Mouse (Mus musculus): ENCODE results near the gene Egfem1. TPM values are rescaled to one million over a fixed set of nuclear protein-coding genes. Genes with fewer than 3 reads are reported as not detected.

Gene Egfem1
- polyA plus RNA-seq, 1 experiment from 2014 or later: 0.99 TPM

DNA sequence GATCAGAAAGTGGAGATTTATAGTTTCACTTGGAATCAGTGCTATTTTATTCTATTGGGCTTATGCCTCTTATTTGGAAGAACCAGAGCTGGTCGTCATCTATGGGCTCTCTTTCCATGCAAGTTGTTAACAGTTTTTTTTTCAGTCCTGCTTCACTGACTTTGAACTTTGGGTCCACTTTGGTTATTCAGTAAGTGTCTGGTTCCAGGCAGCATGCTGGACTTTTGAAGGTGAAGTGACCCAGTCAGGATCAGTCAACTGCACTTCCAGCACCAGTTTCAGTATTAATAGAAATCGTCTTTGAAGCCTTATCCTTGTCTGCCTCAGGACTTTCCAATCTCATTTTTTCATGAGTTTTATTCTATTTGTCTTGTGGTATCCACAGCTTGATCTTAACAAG, 28.5 kb downstream of the Egfem1 start:
- WGBS: 78% methylated on average over 2 of the region's 2 CpGs

DNA sequence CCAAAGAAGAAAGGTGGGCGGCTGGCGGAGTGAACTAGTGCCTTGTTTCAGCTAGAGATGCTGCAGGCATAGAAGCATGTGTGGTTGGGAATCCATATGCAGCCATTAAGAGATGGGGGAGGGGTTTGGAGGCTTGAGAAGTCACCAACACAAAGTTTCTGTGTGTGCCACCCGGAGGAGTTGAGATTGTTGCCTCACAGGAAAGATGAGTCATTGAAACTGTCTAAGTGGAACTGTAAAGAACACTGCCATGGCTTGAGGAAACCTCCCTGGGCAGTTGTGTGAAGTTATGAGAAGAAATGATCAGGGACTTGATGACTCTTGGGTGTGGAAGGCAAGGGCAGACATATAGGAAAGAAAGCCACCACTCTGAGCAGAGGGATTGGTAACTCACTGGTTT, 32.7 kb downstream of the Egfem1 start:
- H3K36me3 ChIP-seq (ENCODE audit: control insufficient read depth, insufficient read depth, low read length): no peaks in the 10 kb centered on the region
- H3K27me3 ChIP-seq (replicated peaks; ENCODE audit: control insufficient read depth, insufficient read depth, low read length): no peaks in the 10 kb centered on the region
- no peak overlapping the region for H3K9ac ChIP-seq (ENCODE audit: low read length)
- no peak for DNase-seq (ENCODE audit: low spot score)
- H3K4me2 ChIP-seq (ENCODE audit: low read length): no peak overlapping the region
- no peak overlapping the region for H3K4me3 ChIP-seq (ENCODE audit: low read depth, low read length)
- ATAC-seq (replicated peaks; ENCODE audit: low FRiP score, low TSS enrichment, low read depth): no peak
- H3K4me1 ChIP-seq (replicated peaks; ENCODE audit: control insufficient read depth, insufficient read depth, low read length): no peaks in the 10 kb centered on the region
- no peak overlapping the region for H3K27ac ChIP-seq (ENCODE audit: low read depth)
- H3K9me3 ChIP-seq (ENCODE audit: control insufficient read depth, low read length): no peaks in the 10 kb centered on the region
- 89% methylated on average over 3 of the region's 3 CpGs for WGBS

More for the DNA sequence above, 28.5 kb downstream of the Egfem1 start:
- Histone ChIP-seq H3K9ac (ENCODE audit: low read length) (no peak overlapping the region), H3K27me3 (replicated peaks; ENCODE audit: control insufficient read depth, insufficient read depth, low read length) (no peaks in the 10 kb centered on the region), H3K4me1 (replicated peaks; ENCODE audit: control insufficient read depth, insufficient read depth, low read length) (no peaks in the 10 kb centered on the region), H3K4me3 (ENCODE audit: low read depth, low read length) (no peak overlapping the region), H3K4me2 (ENCODE audit: low read length) (no peak overlapping the region), H3K27ac (ENCODE audit: low read depth) (no peak overlapping the region), H3K9me3 (ENCODE audit: control insufficient read depth, low read length) (no peaks in the 10 kb centered on the region), H3K36me3 (ENCODE audit: control insufficient read depth, insufficient read depth, low read length) (no peaks in the 10 kb centered on the region)
- DNase-seq (ENCODE audit: low spot score): no peak
- ATAC-seq (replicated peaks; ENCODE audit: low FRiP score, low TSS enrichment, low read depth): no peak

DNA sequence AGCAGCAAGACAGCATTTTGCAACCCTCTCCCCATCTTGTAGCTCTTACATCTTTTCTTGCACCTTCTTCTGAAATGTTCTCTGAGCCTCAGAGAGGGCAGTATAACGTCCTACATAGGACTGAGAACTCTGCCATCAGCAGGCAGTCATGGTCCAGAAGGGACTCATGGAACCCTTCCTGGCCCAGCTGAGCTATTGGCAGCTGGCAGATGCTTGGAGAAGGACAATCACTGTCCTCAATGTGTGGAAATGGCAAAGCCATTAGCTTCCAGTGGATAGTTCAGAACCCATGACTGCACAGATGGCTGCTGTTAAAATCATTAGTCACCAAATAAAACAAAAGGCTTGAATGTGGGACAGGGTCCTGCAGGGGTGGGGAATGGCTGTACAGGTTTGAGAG, 35.6 kb downstream of the Egfem1 start:
- Histone ChIP-seq H3K9ac (ENCODE audit: low read length) (no peak overlapping the region), H3K27me3 (replicated peaks; ENCODE audit: control insufficient read depth, insufficient read depth, low read length) (no peaks in the 10 kb centered on the region), H3K9me3 (ENCODE audit: control insufficient read depth, low read length) (no peaks in the 10 kb centered on the region), H3K4me3 (ENCODE audit: low read depth, low read length) (no peak overlapping the region), H3K4me2 (ENCODE audit: low read length) (no peak overlapping the region), H3K27ac (ENCODE audit: low read depth) (no peak overlapping the region), H3K4me1 (replicated peaks; ENCODE audit: control insufficient read depth, insufficient read depth, low read length) (no peaks in the 10 kb centered on the region), H3K36me3 (ENCODE audit: control insufficient read depth, insufficient read depth, low read length) (no peaks in the 10 kb centered on the region)
- ATAC-seq (replicated peaks; ENCODE audit: low FRiP score, low TSS enrichment, low read depth): no peak
- 68% methylated on average over 1 of the region's 1 CpGs for WGBS
- DNase-seq (ENCODE audit: low spot score): no peak

DNA sequence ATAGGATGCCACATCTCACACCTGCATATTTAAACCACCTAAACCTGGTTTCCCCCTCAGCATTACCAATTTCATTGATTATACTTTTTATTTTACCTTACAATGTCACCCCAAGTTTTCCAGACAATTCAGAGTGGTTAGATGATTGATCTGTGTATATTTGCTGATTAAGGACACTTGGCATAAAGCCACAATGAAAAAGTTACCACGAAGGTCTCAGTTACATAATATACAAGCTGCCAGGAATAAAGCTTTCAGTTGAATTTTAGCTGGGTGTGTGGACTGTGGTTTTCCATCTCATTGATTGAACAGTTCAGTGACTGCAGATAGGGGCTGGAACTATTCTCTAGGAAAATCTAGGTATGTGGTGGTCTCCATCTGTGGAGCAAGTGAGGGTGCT, 40.7 kb downstream of the Egfem1 start:
- ATAC-seq (replicated peaks; ENCODE audit: low FRiP score, low TSS enrichment, low read depth) (no peak), DNase-seq (ENCODE audit: low spot score) (no peak)
- Histone ChIP-seq H3K9me3 (ENCODE audit: control insufficient read depth, low read length) (no peaks in the 10 kb centered on the region), H3K9ac (ENCODE audit: low read length) (no peak overlapping the region), H3K4me2 (ENCODE audit: low read length) (no peak overlapping the region), H3K27me3 (replicated peaks; ENCODE audit: control insufficient read depth, insufficient read depth, low read length) (no peaks in the 10 kb centered on the region), H3K27ac (ENCODE audit: low read depth) (no peak overlapping the region), H3K4me1 (replicated peaks; ENCODE audit: control insufficient read depth, insufficient read depth, low read length) (no peaks in the 10 kb centered on the region), H3K4me3 (ENCODE audit: low read depth, low read length) (no peak overlapping the region), H3K36me3 (ENCODE audit: control insufficient read depth, insufficient read depth, low read length) (no peaks in the 10 kb centered on the region)
- 65% methylated on average over 1 of the region's 1 CpGs for WGBS

DNA sequence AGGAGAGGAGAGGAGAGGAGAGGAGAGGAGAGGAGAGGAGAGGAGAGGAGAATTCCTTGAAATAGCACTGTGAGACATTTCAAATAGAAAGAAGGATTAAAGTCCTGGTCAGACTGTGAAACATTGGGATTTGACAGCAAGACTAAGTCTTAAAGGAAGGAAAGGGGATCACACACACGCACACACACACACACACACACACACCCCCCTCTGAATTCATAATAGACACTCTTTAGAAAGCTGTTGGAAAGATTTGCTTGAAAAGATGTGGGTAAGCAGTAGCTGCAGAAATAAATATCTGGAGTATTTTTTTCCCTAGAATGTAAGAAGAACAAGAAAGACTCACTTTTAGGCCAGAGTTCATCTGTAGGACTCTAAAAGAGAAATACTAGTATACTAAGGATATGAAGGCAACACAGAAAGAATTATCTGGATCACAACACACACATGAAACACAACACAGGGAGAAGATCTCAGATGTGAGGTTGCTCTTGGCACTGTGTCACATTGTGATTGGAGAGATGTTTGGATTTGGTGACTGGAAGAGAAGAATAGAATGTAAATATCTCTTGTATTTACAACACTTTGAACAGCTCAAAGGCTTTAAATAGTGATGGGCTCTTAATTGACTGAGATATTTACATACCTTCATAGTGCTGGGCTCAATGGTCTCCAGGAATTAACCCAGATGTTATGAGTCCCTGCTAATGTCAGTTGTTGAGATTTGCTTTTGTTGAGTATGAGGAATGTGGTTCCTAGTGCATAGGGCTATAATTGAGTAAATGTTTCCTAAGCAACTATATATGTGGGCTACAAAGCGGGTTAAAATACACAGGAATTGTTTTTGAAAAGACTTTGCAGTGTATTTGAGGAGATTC, 50.5 kb downstream of the Egfem1 start:
- no peak for ATAC-seq (replicated peaks; ENCODE audit: low FRiP score, low TSS enrichment, low read depth)

DNA sequence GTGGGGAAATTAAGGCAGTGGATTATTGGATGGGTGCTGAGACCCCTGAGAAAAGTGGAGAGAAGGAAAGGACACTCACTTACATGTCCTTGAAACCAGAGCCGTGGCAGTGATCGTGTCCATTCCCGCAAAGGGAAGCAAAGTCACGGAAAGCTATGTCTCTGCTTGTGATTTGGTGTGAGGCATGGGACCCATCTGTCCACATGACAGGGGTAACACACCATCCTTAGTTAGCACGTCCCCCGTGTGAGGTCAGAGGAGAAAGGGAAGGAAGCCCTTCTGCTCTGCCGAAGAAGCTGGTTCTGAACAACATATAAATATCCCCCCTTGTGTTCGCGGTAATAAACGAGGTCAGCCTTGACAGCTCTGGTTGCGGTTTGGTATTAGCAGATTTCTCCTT, 52.7 kb downstream of the Egfem1 start:
- no peak overlapping the region for H3K9ac ChIP-seq (ENCODE audit: low read length)
- no peak overlapping the region for H3K4me3 ChIP-seq (ENCODE audit: low read depth, low read length)
- no peak for DNase-seq (ENCODE audit: low spot score)
- no peak for ATAC-seq (replicated peaks; ENCODE audit: low FRiP score, low TSS enrichment, low read depth)
- H3K27me3 ChIP-seq (replicated peaks; ENCODE audit: control insufficient read depth, insufficient read depth, low read length): no peaks in the 10 kb centered on the region
- no peaks in the 10 kb centered on the region for H3K36me3 ChIP-seq (ENCODE audit: control insufficient read depth, insufficient read depth, low read length)
- peak overlapping the region; percentile 26 for H3K4me2 ChIP-seq (ENCODE audit: low read length)
- no peaks in the 10 kb centered on the region for H3K9me3 ChIP-seq (ENCODE audit: control insufficient read depth, low read length)
- H3K4me1 ChIP-seq (replicated peaks; ENCODE audit: control insufficient read depth, insufficient read depth, low read length): peaks cover 5% of the 10 kb centered on the region; the same call in 1 of the 2 replicates
- H3K27ac ChIP-seq (ENCODE audit: low read depth): no peak overlapping the region
- 44% methylated on average over 11 of the region's 11 CpGs for WGBS

More for the DNA sequence above, 50.5 kb downstream of the Egfem1 start:
- Histone ChIP-seq H3K9me3 (ENCODE audit: control insufficient read depth, low read length) (no peaks in the 10 kb centered on the region), H3K27ac (ENCODE audit: low read depth) (no peak overlapping the region), H3K4me1 (replicated peaks; ENCODE audit: control insufficient read depth, insufficient read depth, low read length) (peaks cover 5% of the 10 kb centered on the region; the same call in 1 of the 2 replicates), H3K27me3 (replicated peaks; ENCODE audit: control insufficient read depth, insufficient read depth, low read length) (no peaks in the 10 kb centered on the region), H3K4me2 (ENCODE audit: low read length) (no peak overlapping the region), H3K9ac (ENCODE audit: low read length) (no peak overlapping the region), H3K36me3 (ENCODE audit: control insufficient read depth, insufficient read depth, low read length) (no peaks in the 10 kb centered on the region), H3K4me3 (ENCODE audit: low read depth, low read length) (no peak overlapping the region)
- DNase-seq (ENCODE audit: low spot score): no peak
- WGBS: 70% methylated on average over 2 of the region's 2 CpGs

DNA sequence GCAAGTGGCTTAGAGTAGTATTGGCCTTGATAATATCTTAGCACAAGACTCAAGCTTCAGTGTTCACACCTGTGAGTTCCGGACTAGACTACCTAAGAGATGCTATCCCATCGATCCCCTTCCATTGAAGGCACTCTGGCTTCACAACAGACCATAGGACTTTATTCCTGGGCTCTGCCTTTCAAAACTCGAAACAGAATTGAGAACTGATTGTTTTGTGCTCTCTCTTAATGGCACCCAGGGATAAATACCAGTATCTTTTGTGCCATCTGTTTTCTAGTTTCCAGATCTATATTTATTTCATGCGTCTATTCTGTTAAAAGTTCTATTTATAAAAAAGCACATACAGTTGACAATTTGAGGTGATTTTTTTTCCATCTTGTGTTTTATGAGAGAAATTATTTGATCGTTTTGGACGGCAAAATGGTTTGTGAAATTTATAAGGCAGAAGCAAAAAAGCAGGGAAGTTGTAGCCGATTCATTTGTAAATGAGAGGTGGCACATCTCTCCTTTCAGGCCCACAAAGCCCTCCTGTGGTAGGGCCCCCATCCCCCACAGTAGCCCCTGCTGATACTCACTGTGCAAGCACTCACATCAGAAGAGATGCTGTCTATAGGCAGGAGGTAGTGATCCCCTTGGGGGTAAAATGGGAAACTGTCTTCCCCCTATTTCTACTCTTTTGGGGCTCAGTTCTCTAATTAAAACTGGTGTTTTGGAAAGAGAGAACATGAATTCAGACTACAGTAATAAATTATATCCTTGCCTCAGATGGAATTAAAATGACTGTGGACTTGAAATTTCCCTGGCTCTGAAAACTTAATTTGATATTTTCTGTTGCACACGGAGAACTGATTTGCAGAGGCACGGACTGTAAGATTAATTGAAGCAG, 53.6 kb downstream of the Egfem1 start:
- no peak overlapping the region for H3K4me2 ChIP-seq (ENCODE audit: low read length)
- H3K4me1 ChIP-seq (replicated peaks; ENCODE audit: control insufficient read depth, insufficient read depth, low read length): peaks cover 5% of the 10 kb centered on the region; the same call in 1 of the 2 replicates
- H3K36me3 ChIP-seq (ENCODE audit: control insufficient read depth, insufficient read depth, low read length): no peaks in the 10 kb centered on the region
- no peak overlapping the region for H3K4me3 ChIP-seq (ENCODE audit: low read depth, low read length)
- H3K9me3 ChIP-seq (ENCODE audit: control insufficient read depth, low read length): no peaks in the 10 kb centered on the region
- no peak overlapping the region for H3K9ac ChIP-seq (ENCODE audit: low read length)
- no peak overlapping the region for H3K27ac ChIP-seq (ENCODE audit: low read depth)
- ATAC-seq (replicated peaks; ENCODE audit: low FRiP score, low TSS enrichment, low read depth) (no peak), DNase-seq (ENCODE audit: low spot score) (no peak)
- no peaks in the 10 kb centered on the region for H3K27me3 ChIP-seq (replicated peaks; ENCODE audit: control insufficient read depth, insufficient read depth, low read length)
- WGBS: 45% methylated on average over 9 of the region's 9 CpGs

DNA sequence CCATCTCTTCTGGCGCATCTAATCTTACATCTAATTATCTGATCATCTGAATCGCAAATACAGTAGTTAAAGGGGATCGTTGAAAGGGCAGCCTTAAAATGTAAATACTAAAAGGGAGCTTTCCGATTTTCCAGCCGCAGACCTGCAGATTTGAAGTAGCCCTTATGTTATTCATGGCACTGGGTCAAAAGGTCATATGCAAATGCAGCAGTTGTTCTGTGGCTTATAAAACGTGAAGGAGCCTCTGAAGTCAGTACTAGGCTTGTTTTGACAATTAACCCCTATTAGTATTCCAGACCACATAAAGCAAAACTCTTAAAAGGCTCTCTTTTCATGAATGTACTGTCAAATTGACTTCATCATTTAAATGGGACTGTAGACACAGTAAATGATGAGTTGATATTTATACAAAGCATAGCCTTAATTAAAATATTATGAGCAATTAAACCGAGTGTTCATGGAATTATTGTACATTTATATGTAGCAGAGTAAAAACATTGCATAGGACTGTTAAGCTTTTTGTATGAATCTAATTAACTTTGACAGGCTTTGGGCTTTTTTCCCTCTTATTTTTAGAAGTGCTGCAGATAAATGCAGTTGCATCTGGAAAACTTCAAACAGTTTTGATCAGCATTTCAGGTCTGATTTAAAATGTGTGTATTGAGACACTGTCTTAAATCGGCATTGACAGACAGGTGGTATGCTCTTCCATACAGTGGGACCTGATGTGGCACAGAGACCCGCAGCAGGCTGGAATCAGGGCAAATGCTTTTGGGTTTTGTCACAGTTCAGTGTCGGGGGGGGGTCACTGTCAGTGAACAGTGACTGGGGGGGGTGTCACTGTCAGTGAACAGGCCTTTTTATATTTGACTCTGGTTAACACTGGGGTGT, 54.5 kb downstream of the Egfem1 start:
- WGBS: 19% methylated on average over 10 of the region's 10 CpGs
- Histone ChIP-seq H3K27me3 (replicated peaks; ENCODE audit: control insufficient read depth, insufficient read depth, low read length) (no peaks in the 10 kb centered on the region), H3K4me3 (ENCODE audit: low read depth, low read length) (no peak overlapping the region), H3K4me2 (ENCODE audit: low read length) (no peak overlapping the region), H3K9me3 (ENCODE audit: control insufficient read depth, low read length) (no peaks in the 10 kb centered on the region), H3K27ac (ENCODE audit: low read depth) (no peak overlapping the region), H3K36me3 (ENCODE audit: control insufficient read depth, insufficient read depth, low read length) (no peaks in the 10 kb centered on the region), H3K9ac (ENCODE audit: low read length) (no peak overlapping the region), H3K4me1 (replicated peaks; ENCODE audit: control insufficient read depth, insufficient read depth, low read length) (peaks cover 5% of the 10 kb centered on the region; the same call in 1 of the 2 replicates)
- ATAC-seq (replicated peaks; ENCODE audit: low FRiP score, low TSS enrichment, low read depth): no peak
- no peak for DNase-seq (ENCODE audit: low spot score)
